26 mouse cellular contexts compared by ENCODE assay signal in the genomic region with DNA sequence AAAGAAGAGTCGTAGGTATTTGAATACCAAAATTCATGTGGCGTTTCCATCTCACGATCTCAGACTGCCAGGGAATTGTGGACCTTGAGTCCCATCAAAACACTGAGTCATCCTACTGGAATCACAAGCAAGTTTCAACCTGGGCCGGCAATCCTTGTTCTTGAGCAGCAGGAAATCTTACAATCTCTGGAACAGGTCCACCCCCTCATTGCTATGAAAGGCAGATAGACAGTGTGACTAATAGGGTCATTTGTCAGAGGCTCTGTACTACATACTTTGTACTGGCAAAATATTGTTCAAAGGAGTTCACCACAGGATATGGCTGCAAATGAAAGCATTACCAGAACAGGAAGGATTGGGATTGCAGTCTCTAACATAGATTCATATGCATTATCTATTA. TPM values are rescaled to one million over a fixed set of nuclear protein-coding genes. Genes with fewer than 3 reads are reported as not detected.
DNase-seq lines count a peak whose midpoint lies in the region; ATAC-seq and TF ChIP-seq lines count a peak whose summit lies in the region.
"Had no signal": no experiment of that assay in that cellular context is flagged by ENCODE, and none has a peak within 500 bp of the region (broad histone marks: within the 10 kb centered on the region; RNA-seq: fewer than 3 reads in every experiment).

No protein-coding gene starts in this region.

- no peak overlapping the region for H3K27ac ChIP-seq in midbrain, embryonic 11.5 days (ENCODE audit: low read depth, low read length)
- no peak overlapping the region for H3K27ac ChIP-seq in midbrain, embryonic 14.5 days (replicated peaks; ENCODE audit: low read depth, low read length)
- H3K27ac ChIP-seq in intestine, postnatal 0 days (ENCODE audit: low read depth, low read length) = no peak overlapping the region
- no peak overlapping the region for H3K27ac ChIP-seq in kidney, embryonic 14.5 days (ENCODE audit: low read depth, low read length)
- H3K27ac ChIP-seq: heart, embryonic 13.5 days; hindbrain, embryonic 13.5 days; layer of hippocampus, adult 2 months; left cerebral cortex, adult 2 months; midbrain, embryonic 15.5 days had no signal

- H3K4me2 ChIP-seq in midbrain, embryonic 11.5 days = no peak overlapping the region
- H3K4me2 ChIP-seq in midbrain, embryonic 14.5 days (ENCODE audit: low read length) = no peak overlapping the region
- no peak overlapping the region for H3K4me2 ChIP-seq in intestine, postnatal 0 days (replicated peaks; ENCODE audit: low read depth)
- no peak overlapping the region for H3K4me2 ChIP-seq in kidney, embryonic 14.5 days (replicated peaks; ENCODE audit: low read depth, low read length)
- H3K4me2 ChIP-seq: heart, embryonic 13.5 days; hindbrain, embryonic 13.5 days; liver, embryonic 11.5 days; midbrain, embryonic 15.5 days had no signal

- no peak for TF ChIP-seq CTCF in intestine, postnatal 0 days (IDR thresholded peaks at IDR 0.05; ENCODE audit: low read depth)

- H3K9me3 ChIP-seq in midbrain, embryonic 11.5 days (ENCODE audit: control insufficient read depth, low read length) = no peaks in the 10 kb centered on the region
- no peaks in the 10 kb centered on the region for H3K9me3 ChIP-seq in midbrain, embryonic 14.5 days (ENCODE audit: control insufficient read depth, low read length)
- no peaks in the 10 kb centered on the region for H3K9me3 ChIP-seq in intestine, postnatal 0 days (ENCODE audit: control insufficient read depth)
- H3K9me3 ChIP-seq in kidney, embryonic 14.5 days (ENCODE audit: control insufficient read depth, low read length) = no peaks in the 10 kb centered on the region
- H3K9me3 ChIP-seq: heart, embryonic 13.5 days; hindbrain, embryonic 13.5 days; midbrain, embryonic 15.5 days had no signal

- no peak overlapping the region for H3K9ac ChIP-seq in midbrain, embryonic 11.5 days (ENCODE audit: low read length)
- no peak overlapping the region for H3K9ac ChIP-seq in midbrain, embryonic 14.5 days (replicated peaks; ENCODE audit: low read length)
- no peak overlapping the region for H3K9ac ChIP-seq in intestine, postnatal 0 days (ENCODE audit: low read depth, low read length)
- H3K9ac ChIP-seq in kidney, embryonic 14.5 days (ENCODE audit: low read depth, low read length) = no peak overlapping the region
- H3K9ac ChIP-seq: heart, embryonic 13.5 days; hindbrain, embryonic 13.5 days; midbrain, embryonic 15.5 days had no signal

- DNase-seq in adrenal gland, adult (ENCODE audit: inconsistent age in 2 of 2, low spot score in 1 of 2) = peak; percentile 31 to 61
- DNase-seq in adrenal gland, adult 18-20 months (ENCODE audit: low spot score in 2 of 2) = no peak
- peak; percentile 44 for DNase-seq in midbrain, embryonic 11.5 days (ENCODE audit: low spot score, missing footprints)
- DNase-seq in midbrain, embryonic 14.5 days = no peak
- peak; percentile 19 for DNase-seq in adrenal gland, postnatal 14 days
- DNase-seq in right cerebral cortex, postnatal 25 days = no peak
- DNase-seq: cerebellum, postnatal 25 days; embryo, embryonic 11 days; heart, adult 11 months; kidney, adult 11 months; kidney, postnatal 14 days; left cerebral cortex, postnatal 4 days; lung, adult 18-20 months; lung, postnatal 14 days; retina, postnatal 1 day; thymus, adult 18-20 months had no signal

- H3K4me3 ChIP-seq in midbrain, embryonic 11.5 days (ENCODE audit: low read depth, low read length) = no peak overlapping the region
- H3K4me3 ChIP-seq in midbrain, embryonic 14.5 days (replicated peaks; ENCODE audit: low read depth, low read length) = no peak overlapping the region
- no peak overlapping the region for H3K4me3 ChIP-seq in intestine, postnatal 0 days (ENCODE audit: low read depth, low read length)
- H3K4me3 ChIP-seq in kidney, embryonic 14.5 days (ENCODE audit: low read length) = no peak overlapping the region
- H3K4me3 ChIP-seq: heart, embryonic 13.5 days; hindbrain, embryonic 13.5 days; layer of hippocampus, adult 2 months; left cerebral cortex, adult 2 months; midbrain, embryonic 15.5 days; myocyte had no signal

- 78% methylated on average over 4 of the region's 4 CpGs for WGBS in midbrain, embryonic 11.5 days
- WGBS in midbrain, embryonic 14.5 days = 61% methylated on average over 4 of the region's 4 CpGs
- 65% methylated on average over 4 of the region's 4 CpGs for WGBS in intestine, postnatal 0 days
- 72% methylated on average over 4 of the region's 4 CpGs for WGBS in kidney, embryonic 14.5 days

- no peaks in the 10 kb centered on the region for H3K4me1 ChIP-seq in midbrain, embryonic 11.5 days (ENCODE audit: control insufficient read depth, insufficient read depth, low read length)
- H3K4me1 ChIP-seq in midbrain, embryonic 14.5 days (ENCODE audit: control insufficient read depth, insufficient read depth, low read length) = no peaks in the 10 kb centered on the region
- H3K4me1 ChIP-seq in intestine, postnatal 0 days (replicated peaks; ENCODE audit: control insufficient read depth, insufficient read depth, low read length) = no peaks in the 10 kb centered on the region
- H3K4me1 ChIP-seq in kidney, embryonic 14.5 days (ENCODE audit: control insufficient read depth, insufficient read depth, low read length) = no peaks in the 10 kb centered on the region
- H3K4me1 ChIP-seq: heart, embryonic 13.5 days; midbrain, embryonic 15.5 days had no signal

- ATAC-seq in midbrain, embryonic 11.5 days (ENCODE audit: low FRiP score) = no peak
- ATAC-seq in midbrain, embryonic 14.5 days (ENCODE audit: low FRiP score, low TSS enrichment) = no peak
- ATAC-seq in intestine, postnatal 0 days = peak; percentile 60
- no peak for ATAC-seq in kidney, embryonic 14.5 days (ENCODE audit: low FRiP score, low TSS enrichment)
- ATAC-seq: CD4-positive, CD25-positive, alpha-beta regulatory T cell, adult 4 months; midbrain, embryonic 15.5 days had no signal

- no peaks in the 10 kb centered on the region for H3K36me3 ChIP-seq in midbrain, embryonic 11.5 days (ENCODE audit: control insufficient read depth, insufficient read depth, low read length)
- H3K36me3 ChIP-seq in midbrain, embryonic 14.5 days (ENCODE audit: control insufficient read depth, insufficient read depth, low read length) = no peaks in the 10 kb centered on the region
- no peaks in the 10 kb centered on the region for H3K36me3 ChIP-seq in intestine, postnatal 0 days (ENCODE audit: control insufficient read depth, insufficient read depth)
- no peaks in the 10 kb centered on the region for H3K36me3 ChIP-seq in kidney, embryonic 14.5 days (ENCODE audit: control insufficient read depth, insufficient read depth, low read length)
- H3K36me3 ChIP-seq: heart, embryonic 13.5 days; hindbrain, embryonic 13.5 days; midbrain, embryonic 15.5 days had no signal

- no peaks in the 10 kb centered on the region for H3K27me3 ChIP-seq in midbrain, embryonic 11.5 days (ENCODE audit: control insufficient read depth, insufficient read depth, low read length)
- no peaks in the 10 kb centered on the region for H3K27me3 ChIP-seq in midbrain, embryonic 14.5 days (ENCODE audit: control insufficient read depth, insufficient read depth, low read length)
- H3K27me3 ChIP-seq in intestine, postnatal 0 days (replicated peaks; ENCODE audit: control insufficient read depth, insufficient read depth, low read length) = no peaks in the 10 kb centered on the region
- H3K27me3 ChIP-seq in kidney, embryonic 14.5 days (ENCODE audit: control insufficient read depth, insufficient read depth, low read length) = no peaks in the 10 kb centered on the region
- H3K27me3 ChIP-seq: heart, embryonic 13.5 days; hindbrain, embryonic 13.5 days; midbrain, embryonic 15.5 days had no signal

RNA-seq across cellular contexts. Expression of a gene that starts 13.2 kb away (rescaled TPM):
- total RNA-seq in adrenal gland, adult 18-20 months (2021) = 1 to 10 TPM; 1.0 to 2.5 TPM
- 0.68 and 0.96 TPM in 2 replicates for polyA plus RNA-seq in midbrain, embryonic 11.5 days (2014; fragmentation: Nextera tagmentation; extraction: Ambion mirVana)
- 0.55 and 2.3 TPM in 2 replicates for polyA plus RNA-seq in midbrain, embryonic 14.5 days (2014; fragmentation: Nextera tagmentation; extraction: Ambion mirVana)
- total RNA-seq in adrenal gland, postnatal 14 days (2021) = 0.41 and 0.63 TPM in 2 replicates
- polyA plus RNA-seq in intestine, postnatal 0 days (2015; fragmentation: Nextera tagmentation; extraction: Ambion mirVana) = 0.05 and 0.13 TPM in 2 replicates
- polyA plus RNA-seq in kidney, embryonic 14.5 days (2014; fragmentation: Nextera tagmentation; extraction: Ambion mirVana) = 0.23 and 0.58 TPM in 2 replicates

Comparison
In these comparisons a context has a peak if more than half of its experiments do, and no peak if none do; other contexts are left out.
1. DNase-seq: peak in adrenal gland, adult (2 of 2), midbrain, embryonic 11.5 days (single experiment) and adrenal gland, postnatal 14 days (single experiment); none in adrenal gland, adult 18-20 months (0 of 2), midbrain, embryonic 14.5 days (single experiment) and right cerebral cortex, postnatal 25 days (single experiment).